Mouse (Mus musculus): Measurements from ENCODE around the gene Bmyc. TPM values are rescaled to one million over a fixed set of nuclear protein-coding genes. Genes with fewer than 3 reads are reported as not detected.

Gene Bmyc
- polyA plus RNA-seq, 1 experiment from 2014 or later: 65.8 TPM

Other genes with a start within 250 kb of the Bmyc start
- 0.69 and 1.1 TPM in 2 replicates for gene Clic3, start 249.9 kb upstream of the Bmyc start, polyA plus RNA-seq (2016; fragmentation: Nextera tagmentation; extraction: Ambion mirVana)
- gene Paxx, start 245.6 kb upstream of the Bmyc start, polyA plus RNA-seq (2016; fragmentation: Nextera tagmentation; extraction: Ambion mirVana): 15.6 and 17.7 TPM in 2 replicates
- gene Ptgds, start 236.7 kb upstream of the Bmyc start, polyA plus RNA-seq (2016; fragmentation: Nextera tagmentation; extraction: Ambion mirVana): 0.18 and 0.32 TPM in 2 replicates
- not detected in 2 replicates for gene Lcn12, start 212.8 kb upstream of the Bmyc start, polyA plus RNA-seq (2016; fragmentation: Nextera tagmentation; extraction: Ambion mirVana)
- 86.0 and 92.1 TPM in 2 replicates for gene Fbxw5, start 206.0 kb upstream of the Bmyc start, polyA plus RNA-seq (2016; fragmentation: Nextera tagmentation; extraction: Ambion mirVana)
- gene C8g, start 205.0 kb upstream of the Bmyc start, polyA plus RNA-seq (2016; fragmentation: Nextera tagmentation; extraction: Ambion mirVana): 4.2 and 6.0 TPM in 2 replicates
- gene Traf2, start 159.8 kb upstream of the Bmyc start, polyA plus RNA-seq (2016; fragmentation: Nextera tagmentation; extraction: Ambion mirVana): 29.7 and 30.9 TPM in 2 replicates
- 336 and 382 TPM in 2 replicates for gene Edf1, start 148.9 kb upstream of the Bmyc start, polyA plus RNA-seq (2016; fragmentation: Nextera tagmentation; extraction: Ambion mirVana)
- 1.6 and 3.7 TPM in 2 replicates for gene Mamdc4, start 131.9 kb upstream of the Bmyc start, polyA plus RNA-seq (2016; fragmentation: Nextera tagmentation; extraction: Ambion mirVana)
- gene Phpt1, start 131.5 kb upstream of the Bmyc start, polyA plus RNA-seq (2016; fragmentation: Nextera tagmentation; extraction: Ambion mirVana): 160 and 170 TPM in 2 replicates
- gene Ajm1, start 125.0 kb upstream of the Bmyc start, polyA plus RNA-seq (2016; fragmentation: Nextera tagmentation; extraction: Ambion mirVana): 0.08 TPM in 1 of 2 replicates, not detected in the other
- gene Rabl6, start 98.2 kb upstream of the Bmyc start, polyA plus RNA-seq (2016; fragmentation: Nextera tagmentation; extraction: Ambion mirVana): 57.9 and 69.6 TPM in 2 replicates
- 0.07 and 0.21 TPM in 2 replicates for gene Ccdc183, start 89.1 kb upstream of the Bmyc start, polyA plus RNA-seq (2016; fragmentation: Nextera tagmentation; extraction: Ambion mirVana)
- 14.9 and 18.5 TPM in 2 replicates for gene Tmem141, start 84.7 kb upstream of the Bmyc start, polyA plus RNA-seq (2016; fragmentation: Nextera tagmentation; extraction: Ambion mirVana)
- 0.26 and 1.5 TPM in 2 replicates for gene Fcna, start 78.7 kb upstream of the Bmyc start, polyA plus RNA-seq (2016; fragmentation: Nextera tagmentation; extraction: Ambion mirVana)
- not detected in 2 replicates for gene Lcn8, start 53.6 kb upstream of the Bmyc start, polyA plus RNA-seq (2016; fragmentation: Nextera tagmentation; extraction: Ambion mirVana)
- gene Lcn5, start 48.8 kb upstream of the Bmyc start, polyA plus RNA-seq (2016; fragmentation: Nextera tagmentation; extraction: Ambion mirVana): not detected in 2 replicates
- gene Lcn6, start 30.0 kb upstream of the Bmyc start, polyA plus RNA-seq (2016; fragmentation: Nextera tagmentation; extraction: Ambion mirVana): not detected in 2 replicates
- not detected in 2 replicates for gene Lcn10, start 24.0 kb upstream of the Bmyc start, polyA plus RNA-seq (2016; fragmentation: Nextera tagmentation; extraction: Ambion mirVana)
- gene Obp2a, start 6.7 kb upstream of the Bmyc start, polyA plus RNA-seq (2016; fragmentation: Nextera tagmentation; extraction: Ambion mirVana): not detected in 2 replicates
- gene Obp2b, start 30.3 kb downstream of the Bmyc start, polyA plus RNA-seq (2016; fragmentation: Nextera tagmentation; extraction: Ambion mirVana): not detected in 2 replicates
- gene Lcn3, start 58.8 kb downstream of the Bmyc start, polyA plus RNA-seq (2016; fragmentation: Nextera tagmentation; extraction: Ambion mirVana): not detected in 2 replicates
- gene Lcn11, start 70.3 kb downstream of the Bmyc start, polyA plus RNA-seq (2016; fragmentation: Nextera tagmentation; extraction: Ambion mirVana): not detected in 2 replicates
- gene Gm13539, start 75.5 kb downstream of the Bmyc start, polyA plus RNA-seq (2016; fragmentation: Nextera tagmentation; extraction: Ambion mirVana): not detected in 2 replicates
- not detected in 2 replicates for gene Glt6d1, start 109.1 kb downstream of the Bmyc start, polyA plus RNA-seq (2016; fragmentation: Nextera tagmentation; extraction: Ambion mirVana)
- not detected in 2 replicates for gene Lcn9, start 116.4 kb downstream of the Bmyc start, polyA plus RNA-seq (2016; fragmentation: Nextera tagmentation; extraction: Ambion mirVana)
- not detected in 2 replicates for gene Sohlh1, start 140.5 kb downstream of the Bmyc start, polyA plus RNA-seq (2016; fragmentation: Nextera tagmentation; extraction: Ambion mirVana)
- 0.06 TPM in 1 of 2 replicates, not detected in the other for gene Kcnt1, start 157.0 kb downstream of the Bmyc start, polyA plus RNA-seq (2016; fragmentation: Nextera tagmentation; extraction: Ambion mirVana)

All from heart, embryonic 10.5 days (tissue).